Mouse (Mus musculus) small intestine, adult 2 months (tissue): ENCODE measurements around the gene Ccdc167.

Experiments
- CTCF ChIP-seq: fragments of 200-500 bp; IDR thresholded peaks from 2 replicates; pipeline ENCODE4 v1.5.1; 2012; ENCODE audit warnings: low read depth, mild to moderate bottlenecking, control low read depth, inconsistent platforms, low read length, moderate library complexity, mixed read lengths; ENCODE audit not compliant: insufficient replicate concordance, insufficient read length; ENCODE audit errors: extremely low read depth
- POLR2A ChIP-seq: fragments of 200-500 bp; IDR thresholded peaks from 2 replicates; pipeline ENCODE4 v1.6.1; 2012; ENCODE audit warnings: low read depth, mild to moderate bottlenecking, control low read depth, inconsistent platforms, low read length, moderate library complexity

DNA sequence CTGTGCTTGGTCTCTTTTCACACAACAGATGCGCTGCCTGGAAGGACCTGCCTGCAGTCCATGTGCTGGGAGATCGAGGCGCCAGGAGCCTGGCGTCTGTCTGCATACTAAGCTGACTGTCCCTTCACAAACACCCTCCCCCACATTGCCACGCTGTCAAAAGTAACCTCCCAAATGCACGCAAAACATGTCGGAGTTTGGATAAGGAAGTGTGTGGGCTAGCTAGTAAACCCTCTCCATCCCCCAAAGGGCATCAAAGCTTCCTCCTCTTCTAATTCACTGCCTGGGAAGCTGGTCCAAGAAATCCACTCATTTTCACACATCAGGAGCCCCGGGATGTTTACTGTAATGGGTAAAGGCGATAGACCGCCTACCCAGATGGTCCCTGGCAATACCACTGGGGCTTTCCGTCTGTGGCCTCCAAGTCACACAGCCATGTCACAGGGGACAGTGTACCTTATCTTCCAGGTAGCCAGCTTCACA, 6.2 kb downstream of the Ccdc167 start:
- TF ChIP-seq CTCF (no peak), POLR2A (no peak)
